Mouse (Mus musculus) forebrain, embryonic 11.5 days (tissue): ENCODE measurements around the gene Rimkla. TPM values are rescaled to one million over a fixed set of nuclear protein-coding genes. Genes with fewer than 3 reads are reported as not detected.

ENCODE experiments used
- ATAC-seq: fragments of 200-750 bp; cut with Nextera tagmentation; replicated peaks from 2 replicates; pipeline ENCODE4 v1.8.0; 2017; ENCODE audit warnings: moderate TSS enrichment; ENCODE audit not compliant: low FRiP score
- DNase-seq: peaks from one replicate; pipeline ENCODE4 v3.0.0-alpha.2; 2017; ENCODE audit warnings: low spot score
- H3K27ac ChIP-seq: fragments of 300-500 bp; sonication (generic); 2 replicates; pipeline ENCODE4 v1.5.1; 2014; ENCODE audit warnings: low read depth, low read length
- H3K27me3 ChIP-seq: fragments of 300-500 bp; sonication (generic); 2 replicates; pipeline ENCODE4 v1.6.1; 2014; ENCODE audit warnings: mild to moderate bottlenecking, low read length, mixed read lengths; ENCODE audit not compliant: control insufficient read depth, insufficient read depth
- H3K36me3 ChIP-seq: fragments of 300-500 bp; sonication (generic); 2 replicates; pipeline ENCODE4 v1.6.1; 2014; ENCODE audit warnings: mild to moderate bottlenecking, low read length, moderate library complexity, mixed read lengths; ENCODE audit not compliant: control insufficient read depth, insufficient read depth
- H3K4me1 ChIP-seq: fragments of 300-500 bp; sonication (generic); replicated peaks from 2 replicates; pipeline ENCODE4 v1.6.1; 2014; ENCODE audit warnings: low read length, mixed read lengths; ENCODE audit not compliant: control insufficient read depth, insufficient read depth
- H3K4me2 ChIP-seq: fragments of 300-500 bp; sonication (generic); 2 replicates; pipeline ENCODE4 v1.6.1; 2014; ENCODE audit warnings: low read depth, mild to moderate bottlenecking, low read length, moderate library complexity, mixed read lengths; ENCODE audit not compliant: severe bottlenecking
- H3K4me3 ChIP-seq: fragments of 300-500 bp; sonication (generic); 2 replicates; pipeline ENCODE4 v1.5.1; 2014; ENCODE audit warnings: low read depth, low read length
- H3K9ac ChIP-seq: fragments of 300-500 bp; sonication (generic); 2 replicates; pipeline ENCODE4 v1.6.1; 2014; ENCODE audit warnings: low read length
- H3K9me3 ChIP-seq: fragments of 300-500 bp; sonication (generic); 2 replicates; pipeline ENCODE4 v1.6.1; 2016; ENCODE audit warnings: low read length, mixed read lengths; ENCODE audit not compliant: control insufficient read depth
- WGBS: fragments of 180-500 bp; shearing (Covaris S2); extraction: QIAGEN DNeasy Blood & Tissue Kit; methylation state at CpG from one replicate; pipeline ENCODE4 v1.1.7; 2014; 5-methylcytosine and 5-hydroxymethylcytosine counted together
- polyA plus RNA-seq: library from polyadenylated mRNA; unstranded; fragments of >200 nt; fragmentation: Nextera tagmentation; extraction: Ambion mirVana; gene quantifications from 2 replicates; pipeline ENCODE4 v1.2.1, GENCODE M21; 2014

The Rimkla gene
- polyA plus RNA-seq, 1 experiment from 2014 or later: 5.6 TPM

- Histone ChIP-seq H3K4me3 (no peak overlapping the region), H3K36me3 (no peaks in the 10 kb centered on the region), H3K9ac (no peak overlapping the region), H3K9me3 (no peaks in the 10 kb centered on the region), H3K27ac (no peak overlapping the region), H3K4me1 (no peaks in the 10 kb centered on the region), H3K4me2 (no peak overlapping the region), H3K27me3 (no peaks in the 10 kb centered on the region)
- DNase-seq (no peak), ATAC-seq (0 out of 2 replicates have a peak, but pooled peaks have one; percentile 15)
- 70% methylated on average over 11 of the region's 11 CpGs for WGBS
These were observed 29.3 kb downstream of the Rimkla start for GRCm38 (mm10) chr4:119462858-119463755.

- H3K4me2 ChIP-seq: no peak overlapping the region
- no peaks in the 10 kb centered on the region for H3K9me3 ChIP-seq
- ATAC-seq (no peak), DNase-seq (no peak)
- H3K36me3 ChIP-seq: no peaks in the 10 kb centered on the region
- no peak overlapping the region for H3K27ac ChIP-seq
- WGBS: 88% methylated on average over 3 of the region's 3 CpGs
- H3K9ac ChIP-seq: no peak overlapping the region
- H3K4me3 ChIP-seq: no peak overlapping the region
- no peaks in the 10 kb centered on the region for H3K27me3 ChIP-seq
- H3K4me1 ChIP-seq: no peaks in the 10 kb centered on the region
These were observed 30.0 kb downstream of the Rimkla start for GRCm38 (mm10) chr4:119462457-119462856.

- Histone ChIP-seq H3K4me3 (no peak overlapping the region), H3K27ac (no peak overlapping the region), H3K9ac (no peak overlapping the region), H3K9me3 (no peaks in the 10 kb centered on the region), H3K36me3 (no peaks in the 10 kb centered on the region), H3K4me2 (no peak overlapping the region), H3K27me3 (no peaks in the 10 kb centered on the region), H3K4me1 (no peaks in the 10 kb centered on the region)
- ATAC-seq: peak; percentile 71; the same call in 1 of the 2 replicates
- DNase-seq: no peak
- 61% methylated on average over 8 of the region's 8 CpGs for WGBS
These were observed 31.7 kb downstream of the Rimkla start for GRCm38 (mm10) chr4:119460728-119461141.

- H3K4me1 ChIP-seq: no peaks in the 10 kb centered on the region
- no peak overlapping the region for H3K4me3 ChIP-seq
- no peak overlapping the region for H3K9ac ChIP-seq
- no peaks in the 10 kb centered on the region for H3K36me3 ChIP-seq
- WGBS: 66% methylated on average over 5 of the region's 5 CpGs
- no peaks in the 10 kb centered on the region for H3K27me3 ChIP-seq
- H3K27ac ChIP-seq: no peak overlapping the region
- no peak for ATAC-seq
- H3K4me2 ChIP-seq: no peak overlapping the region
- DNase-seq: no peak
- H3K9me3 ChIP-seq: no peaks in the 10 kb centered on the region
These were observed 32.1 kb downstream of the Rimkla start for GRCm38 (mm10) chr4:119460296-119460695.

GRCm38 (mm10) chr4:119453533-119453932 lies 38.9 kb downstream of the Rimkla start:
- no peaks in the 10 kb centered on the region for H3K27me3 ChIP-seq
- H3K27ac ChIP-seq: no peak overlapping the region
- no peaks in the 10 kb centered on the region for H3K36me3 ChIP-seq
- 19% methylated on average over 6 of the region's 6 CpGs for WGBS
- ATAC-seq (0 out of 2 replicates have a peak, but pooled peaks have one; percentile 49), DNase-seq (peak; percentile 59)
- no peaks in the 10 kb centered on the region; the same call in 1 of the 2 replicates for H3K4me1 ChIP-seq
- H3K9ac ChIP-seq: no peak overlapping the region
- H3K9me3 ChIP-seq: no peaks in the 10 kb centered on the region
- no peak overlapping the region for H3K4me2 ChIP-seq
- H3K4me3 ChIP-seq: no peak overlapping the region

GRCm38 (mm10) chr4:119453128-119453527 lies 39.3 kb downstream of the Rimkla start:
- no peak overlapping the region for H3K4me2 ChIP-seq
- no peak overlapping the region for H3K27ac ChIP-seq
- H3K4me1 ChIP-seq: no peaks in the 10 kb centered on the region; the same call in 1 of the 2 replicates
- no peak overlapping the region for H3K4me3 ChIP-seq
- H3K9me3 ChIP-seq: no peaks in the 10 kb centered on the region
- H3K9ac ChIP-seq: no peak overlapping the region
- no peak for DNase-seq
- H3K27me3 ChIP-seq: no peaks in the 10 kb centered on the region
- no peaks in the 10 kb centered on the region for H3K36me3 ChIP-seq
- ATAC-seq: no peak
- WGBS: 70% methylated on average over 5 of the region's 5 CpGs

- no peaks in the 10 kb centered on the region; the same call in 1 of the 2 replicates for H3K4me1 ChIP-seq
- H3K9me3 ChIP-seq: no peaks in the 10 kb centered on the region
- no peak overlapping the region for H3K27ac ChIP-seq
- H3K27me3 ChIP-seq: no peaks in the 10 kb centered on the region
- no peaks in the 10 kb centered on the region for H3K36me3 ChIP-seq
- WGBS: 73% methylated on average over 7 of the region's 7 CpGs
- DNase-seq (no peak), ATAC-seq (no peak)
- no peak overlapping the region for H3K4me2 ChIP-seq
- H3K4me3 ChIP-seq: no peak overlapping the region
- H3K9ac ChIP-seq: no peak overlapping the region
These were observed 42.0 kb downstream of the Rimkla start for GRCm38 (mm10) chr4:119450436-119450835.

- H3K27ac ChIP-seq: no peak overlapping the region
These were observed 44.6 kb downstream of the Rimkla start for GRCm38 (mm10) chr4:119447786-119448185.

More at GRCm38 (mm10) chr4:119447786-119448185, 44.6 kb downstream of the Rimkla start:
- ATAC-seq: no peak
- no peak overlapping the region for H3K9ac ChIP-seq
- no peak for DNase-seq
- no peak overlapping the region for H3K4me2 ChIP-seq
- H3K9me3 ChIP-seq: no peaks in the 10 kb centered on the region
- H3K4me1 ChIP-seq: no peaks in the 10 kb centered on the region
- 83% methylated on average over 3 of the region's 3 CpGs for WGBS
- no peaks in the 10 kb centered on the region for H3K36me3 ChIP-seq
- H3K27me3 ChIP-seq: no peaks in the 10 kb centered on the region
- no peak overlapping the region for H3K4me3 ChIP-seq
